Mouse (Mus musculus): ENCODE data around the gene Klhl31.

Gene Klhl31

DNA sequence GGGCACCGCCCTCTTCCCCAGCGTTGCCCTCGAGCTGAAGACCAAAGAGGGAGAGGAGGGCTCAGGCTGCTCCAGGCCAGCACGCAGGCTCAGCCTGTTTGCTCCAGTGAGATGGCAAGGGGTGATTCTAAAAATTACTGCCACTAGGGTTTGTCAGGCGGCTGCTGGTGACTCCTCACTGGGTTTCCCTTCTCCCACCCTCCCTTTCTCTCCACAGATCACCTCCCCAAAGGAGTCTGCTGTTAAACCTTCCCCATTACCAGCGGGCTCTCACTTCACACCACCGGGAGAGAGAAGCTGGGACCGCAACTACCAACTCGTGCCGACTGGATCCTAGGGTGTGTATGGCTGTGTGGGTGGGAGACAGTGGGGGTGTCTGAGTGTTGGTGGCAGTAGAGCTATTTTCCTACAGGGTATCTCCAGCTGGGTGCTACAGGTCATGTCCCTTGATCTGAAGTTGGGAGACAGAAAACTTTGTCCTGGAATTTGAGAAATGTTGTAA, at the start of gene Klhl31:
Gene Klhl31, plus strand, starts transcription at position 51 of the 502 bp plus-strand sequence.
- no peak for DNase-seq (ENCODE audit: low read depth, low spot score)

DNA sequence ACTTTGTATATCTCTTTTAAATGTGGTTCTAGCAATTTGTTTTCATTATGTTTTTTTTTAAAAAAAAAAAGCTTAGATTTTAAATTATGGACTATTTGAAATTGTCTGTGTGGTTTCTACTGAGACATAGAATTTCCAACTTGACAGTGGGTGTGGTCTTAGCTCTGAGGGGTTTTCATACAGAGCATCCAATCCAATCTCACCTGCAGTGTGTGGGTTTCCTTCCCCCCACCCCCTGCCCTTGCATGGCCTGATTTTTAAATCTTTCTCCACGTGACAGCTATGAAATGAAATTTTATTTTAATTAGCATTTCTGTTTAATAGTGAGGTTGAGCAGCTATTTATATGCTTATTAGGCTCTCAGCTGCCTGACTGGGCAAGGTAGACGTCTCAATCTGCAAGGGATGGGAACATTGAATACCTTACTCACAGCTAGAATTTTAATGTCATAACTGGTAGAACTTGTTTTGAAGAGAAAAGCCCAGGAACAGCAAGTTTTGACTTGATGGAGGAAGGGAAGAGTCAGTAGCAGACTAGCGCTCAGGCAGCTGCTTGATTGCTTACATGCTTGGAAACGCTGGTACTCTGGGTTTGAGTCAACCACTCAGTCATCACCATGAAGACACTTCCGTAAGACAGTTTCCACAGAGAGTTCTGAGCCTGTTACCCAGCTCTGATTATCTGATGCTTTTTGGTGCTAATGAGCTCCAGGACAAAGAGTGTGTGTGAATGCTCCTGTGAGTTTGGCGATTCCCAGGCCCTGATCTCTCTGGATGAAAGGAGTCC, 49.3 kb upstream of the Klhl31 start:
- peak; percentile 59 for DNase-seq (ENCODE audit: low read depth, low spot score)

DNA sequence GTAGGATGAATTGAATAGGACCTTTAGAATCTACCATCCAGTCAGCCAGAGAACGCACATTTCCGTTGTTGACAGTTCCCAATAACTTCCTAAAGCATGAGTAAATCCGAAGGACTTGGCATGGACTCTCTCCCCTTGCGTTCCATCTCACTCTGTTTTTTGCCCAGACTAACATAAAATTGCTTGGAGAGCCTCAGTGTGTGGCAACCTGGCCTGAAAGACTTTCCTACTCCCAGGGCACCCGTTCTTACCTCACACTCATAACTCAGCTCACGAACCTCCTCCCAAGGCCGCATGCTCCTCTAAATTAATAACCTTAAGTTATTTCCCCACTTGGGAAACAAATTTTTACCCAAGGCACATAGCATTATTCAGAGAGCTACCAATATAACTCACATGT, 48.7 kb upstream of the Klhl31 start:
- no peak for DNase-seq (ENCODE audit: low read depth, low spot score)

DNA sequence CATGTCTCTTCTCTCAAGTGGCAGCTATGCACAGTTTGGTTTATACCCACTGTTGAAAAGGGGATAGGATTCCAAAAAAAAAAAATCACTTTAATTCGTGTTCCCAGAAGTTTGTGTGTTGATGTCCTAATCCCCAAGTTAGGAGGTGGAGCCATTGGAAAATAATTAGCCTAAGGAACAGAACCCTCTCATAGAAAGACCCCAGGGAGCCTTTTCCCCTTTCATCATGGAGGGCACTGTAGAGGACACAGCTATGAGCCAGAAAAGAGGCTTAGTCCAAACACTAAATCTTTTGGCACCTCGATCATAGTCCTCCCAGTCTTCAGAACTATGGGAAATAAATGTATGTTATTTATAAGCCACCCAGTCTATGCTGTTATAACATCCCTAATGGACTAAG, 46.8 kb upstream of the Klhl31 start:
- no peak for DNase-seq (ENCODE audit: low read depth, low spot score)

DNA sequence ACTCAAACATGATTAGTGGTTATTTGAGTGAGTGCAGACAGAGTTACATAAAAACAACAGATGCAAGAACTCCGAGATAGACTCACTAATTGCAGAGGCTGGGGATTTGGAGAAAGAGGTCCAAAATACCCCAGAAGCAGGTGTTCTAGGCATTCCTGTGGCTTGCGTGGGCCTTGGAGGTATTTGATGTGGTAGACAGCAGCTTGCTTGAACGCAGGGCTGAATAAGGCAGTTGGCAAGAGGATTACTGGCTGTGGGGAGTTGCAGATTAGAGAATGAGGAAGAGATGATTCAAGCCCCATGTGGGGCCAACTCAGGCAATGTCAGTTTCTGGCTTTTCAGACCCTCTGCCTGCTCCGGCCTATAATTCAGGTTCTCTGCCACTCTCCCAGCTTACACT, 43.9 kb upstream of the Klhl31 start:
- DNase-seq (ENCODE audit: low read depth, low spot score) = no peak

DNA sequence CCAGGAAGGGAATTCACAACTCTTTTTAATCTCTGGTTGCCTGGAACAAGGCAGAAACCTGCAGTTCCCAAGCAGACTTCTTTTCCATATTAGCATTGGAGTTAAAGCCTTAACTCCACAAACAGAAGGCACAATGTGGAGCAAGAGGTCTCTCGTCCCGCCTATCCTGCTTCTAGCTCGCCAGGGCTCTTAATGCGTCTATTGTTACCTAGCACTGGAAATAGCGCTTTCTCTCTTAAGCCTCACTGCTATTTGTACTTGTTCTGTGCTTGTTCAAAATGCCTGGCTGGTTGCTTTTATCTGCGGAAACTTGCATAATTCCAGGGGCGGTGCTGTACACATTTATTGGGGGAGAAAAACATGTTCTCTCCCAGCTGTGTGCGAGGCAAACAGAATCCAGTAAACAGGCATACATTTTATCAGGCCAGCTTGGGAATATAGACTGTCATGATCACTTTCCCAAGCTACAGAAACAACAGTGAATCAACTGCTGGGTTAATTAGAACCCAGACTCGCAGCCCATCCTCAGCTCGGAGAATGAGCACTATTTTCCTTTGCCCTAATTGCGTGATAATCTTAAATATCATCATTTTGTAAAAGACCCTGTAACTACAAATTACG, 41.2 kb upstream of the Klhl31 start:
- DNase-seq (ENCODE audit: low read depth, low spot score) = no peak

DNA sequence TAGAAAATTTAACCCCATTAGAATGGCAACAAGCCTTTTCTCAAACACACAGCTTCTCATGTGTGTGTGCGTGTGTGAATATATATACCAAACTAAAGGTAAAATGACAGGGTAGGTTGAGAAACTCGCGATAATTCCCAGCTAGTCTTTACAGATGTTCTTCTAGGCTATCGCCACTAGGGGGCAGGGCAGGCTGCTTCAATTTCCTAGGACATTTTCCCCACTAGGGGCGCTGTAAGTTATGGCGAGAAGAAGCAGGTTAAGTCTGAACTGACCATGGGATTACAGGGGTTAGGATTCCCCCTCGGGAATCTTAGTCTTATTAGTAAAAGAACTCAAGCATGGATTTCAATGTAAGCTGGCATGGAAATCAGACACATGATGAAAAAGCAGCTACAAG, 39.9 kb upstream of the Klhl31 start:
- peak; percentile 74 for DNase-seq (ENCODE audit: low read depth, low spot score)

DNA sequence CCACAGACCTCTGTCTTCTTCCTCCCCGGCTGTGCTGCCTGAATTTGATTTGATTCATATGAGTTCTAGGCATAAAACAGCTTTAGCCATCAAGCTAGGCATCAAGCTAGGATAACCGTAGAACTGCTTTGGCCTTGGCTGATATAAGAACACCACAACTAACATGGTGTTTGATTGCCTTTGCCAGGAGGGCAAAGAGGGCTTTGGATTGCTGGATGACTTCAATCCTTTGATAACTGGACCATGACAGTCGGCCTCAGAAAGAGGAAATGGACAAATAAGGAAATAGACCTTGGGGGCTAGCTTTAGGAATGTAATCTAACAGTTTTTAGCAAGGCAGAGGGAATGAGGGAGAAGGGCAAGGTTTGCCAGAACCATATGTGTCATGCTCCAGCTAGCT, 37.7 kb upstream of the Klhl31 start:
- DNase-seq (ENCODE audit: low read depth, low spot score) = no peak

DNA sequence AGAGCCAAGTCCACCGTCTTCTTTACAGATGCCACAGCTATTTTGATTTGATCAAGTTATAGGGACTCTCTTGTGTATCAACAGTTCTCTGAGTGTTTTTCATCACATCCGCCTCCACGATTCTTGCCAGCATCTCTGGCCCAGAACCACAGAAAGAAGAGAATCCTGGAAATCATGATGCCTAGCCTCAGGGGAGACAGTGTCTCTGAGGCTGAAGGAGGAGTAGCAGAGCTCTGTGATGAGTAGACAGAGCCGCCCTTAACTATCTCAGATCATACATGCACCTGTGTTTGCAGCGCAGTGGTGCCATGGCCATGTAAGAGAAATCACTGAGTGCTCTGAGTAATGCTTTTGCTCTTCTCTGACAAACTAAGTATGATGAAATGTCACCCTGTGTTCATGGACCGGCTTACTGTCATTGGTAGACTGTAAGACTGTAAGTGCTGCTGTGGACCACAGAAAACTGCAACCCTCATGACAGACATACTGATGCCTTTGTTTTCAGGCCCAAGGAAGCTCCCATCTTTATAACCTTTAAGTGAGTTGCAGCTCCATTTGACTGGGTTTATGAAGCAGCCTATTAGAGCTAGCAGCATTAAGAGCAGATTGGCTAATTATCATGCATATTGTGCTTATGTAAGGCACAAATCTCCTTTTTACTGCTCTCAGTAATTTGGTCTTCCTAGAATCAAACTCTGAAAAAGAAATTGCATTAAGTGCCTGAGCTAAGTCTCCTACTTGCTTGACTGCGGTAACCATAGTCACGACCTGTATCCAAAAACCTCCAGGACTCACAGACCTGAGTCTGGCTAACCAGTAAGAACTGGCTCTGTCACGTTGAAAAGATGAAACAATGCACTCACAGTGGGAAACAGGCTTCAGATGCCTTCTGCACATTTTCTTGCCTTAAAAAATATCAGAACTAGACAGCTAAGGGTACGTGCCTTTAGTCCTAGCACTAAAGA, 33.7 kb upstream of the Klhl31 start:
- DNase-seq (ENCODE audit: low read depth, low spot score) = no peak

DNA sequence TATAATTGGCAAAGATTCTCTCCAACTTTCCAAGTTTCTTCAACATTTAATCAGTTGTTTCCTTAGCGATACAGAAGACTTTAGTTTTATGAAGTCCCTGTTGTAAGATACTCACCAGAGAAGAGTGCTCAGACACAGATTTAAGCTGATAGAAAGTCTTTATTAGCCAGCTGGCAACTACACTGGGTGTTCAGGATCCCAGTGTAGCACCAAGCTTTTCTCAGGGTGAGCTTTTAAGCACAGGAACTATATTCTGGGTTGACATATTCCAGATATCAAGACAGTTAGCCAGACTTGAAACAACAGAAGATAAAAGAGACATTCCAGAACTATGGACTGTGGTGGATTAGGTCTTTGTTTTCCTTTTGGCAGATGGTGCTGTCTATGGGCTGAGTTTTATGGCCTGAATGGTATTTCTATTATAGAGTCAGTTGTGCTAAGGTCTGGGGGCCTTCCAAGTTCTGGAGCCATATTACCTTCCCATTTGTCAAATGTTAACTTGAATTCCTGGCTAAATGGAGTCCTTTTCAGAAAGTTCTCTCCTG, 32.3 kb upstream of the Klhl31 start:
- DNase-seq (ENCODE audit: low read depth, low spot score) = no peak

DNA sequence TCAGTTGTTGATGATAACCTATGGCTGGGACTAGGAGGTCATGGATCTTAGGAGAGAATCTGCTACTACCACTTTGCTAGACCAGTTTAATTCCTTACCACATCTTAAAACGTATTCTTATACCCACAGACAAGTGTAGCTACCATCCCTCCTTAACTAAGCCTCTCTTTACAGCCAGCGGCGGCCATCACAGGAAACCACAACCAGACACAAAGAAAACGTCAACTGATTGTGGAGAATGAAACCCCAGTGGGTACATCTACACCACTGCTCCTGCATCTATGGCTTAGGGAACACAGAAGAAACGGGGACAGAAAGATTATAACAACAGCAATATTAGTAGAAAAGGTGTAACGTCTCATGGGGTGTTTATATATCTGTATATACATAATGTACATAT, 29.0 kb upstream of the Klhl31 start:
- no peak for DNase-seq (ENCODE audit: low read depth, low spot score)

DNA sequence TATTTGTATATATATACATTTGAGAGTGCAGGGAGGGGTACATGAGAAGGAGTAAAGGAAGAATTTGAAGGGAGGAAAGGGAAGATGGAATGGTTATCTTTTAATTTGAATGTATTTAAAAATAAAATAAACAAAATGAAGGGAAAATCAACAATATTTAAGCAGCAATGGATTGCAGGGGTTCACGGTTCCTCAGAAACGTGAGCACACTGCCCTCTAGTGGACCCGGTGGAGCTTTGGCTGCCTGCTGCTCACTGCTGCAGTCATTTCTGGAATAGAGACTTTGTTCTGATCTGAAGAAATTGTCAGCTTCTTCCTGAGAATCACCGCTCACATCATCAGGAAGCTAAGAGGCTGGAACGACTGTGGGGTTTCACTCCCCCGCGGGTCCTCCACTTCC, 28.5 kb upstream of the Klhl31 start:
- peak; percentile 60 for DNase-seq (ENCODE audit: low read depth, low spot score)

DNA sequence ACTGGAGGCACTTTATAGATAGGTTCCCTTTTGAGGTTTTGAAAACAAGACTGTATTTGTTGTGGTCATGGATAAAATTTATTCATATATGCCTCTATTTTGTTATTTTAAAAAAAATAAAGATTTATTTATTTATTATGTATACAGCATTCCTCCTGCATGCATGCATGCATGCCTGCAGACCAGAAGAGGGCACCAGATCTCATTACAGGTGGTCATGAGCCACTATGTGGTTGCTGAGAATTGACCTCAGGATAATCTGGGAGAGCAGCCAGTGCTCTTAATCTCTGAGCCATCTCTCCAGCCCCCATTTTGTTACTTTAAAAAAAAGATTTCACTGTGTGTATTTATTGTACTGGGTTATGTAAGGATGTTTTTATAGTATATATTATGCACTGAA, 25.5 kb upstream of the Klhl31 start:
- DNase-seq (ENCODE audit: low read depth, low spot score) = peak; percentile 37

DNA sequence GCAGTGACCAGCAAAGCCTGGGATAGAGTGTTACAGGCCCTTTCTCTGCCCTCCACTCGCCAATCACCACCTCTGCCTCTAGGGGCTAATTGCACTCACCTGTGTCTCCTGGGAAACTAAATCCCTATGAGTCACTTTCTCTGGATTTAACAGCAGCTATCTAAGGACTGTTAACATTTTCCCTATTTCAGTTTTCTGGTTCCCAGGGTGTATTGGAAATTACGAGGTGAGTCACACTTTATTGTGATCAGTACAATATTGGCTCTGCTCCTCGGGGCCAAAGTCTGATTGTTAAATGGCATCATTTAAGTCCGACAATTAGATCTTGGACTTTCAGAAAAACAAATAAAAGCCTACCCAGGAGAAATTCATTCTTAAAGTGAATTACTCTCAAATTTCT, 24.0 kb upstream of the Klhl31 start:
- DNase-seq (ENCODE audit: low read depth, low spot score) = no peak

DNA sequence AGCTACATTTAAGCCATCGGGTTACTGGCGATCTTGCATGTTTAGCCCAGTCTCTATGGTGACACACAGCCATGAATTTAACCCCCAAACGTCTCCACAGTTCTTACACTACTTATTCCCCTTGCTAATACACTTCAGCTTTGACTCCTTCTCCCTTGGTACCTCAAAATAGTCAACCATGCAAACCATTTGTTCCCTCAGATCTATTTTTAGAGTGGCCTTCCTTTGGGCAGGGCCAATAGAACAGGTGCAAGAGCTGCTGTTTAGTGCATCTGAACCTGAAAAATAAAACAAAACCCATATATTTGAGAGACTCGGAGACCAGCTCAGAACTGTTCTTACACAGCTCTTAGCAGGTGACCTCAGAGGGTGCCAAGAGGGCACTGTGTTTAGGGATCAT, 20.4 kb upstream of the Klhl31 start:
- DNase-seq (ENCODE audit: low read depth, low spot score) = peak; percentile 7

DNA sequence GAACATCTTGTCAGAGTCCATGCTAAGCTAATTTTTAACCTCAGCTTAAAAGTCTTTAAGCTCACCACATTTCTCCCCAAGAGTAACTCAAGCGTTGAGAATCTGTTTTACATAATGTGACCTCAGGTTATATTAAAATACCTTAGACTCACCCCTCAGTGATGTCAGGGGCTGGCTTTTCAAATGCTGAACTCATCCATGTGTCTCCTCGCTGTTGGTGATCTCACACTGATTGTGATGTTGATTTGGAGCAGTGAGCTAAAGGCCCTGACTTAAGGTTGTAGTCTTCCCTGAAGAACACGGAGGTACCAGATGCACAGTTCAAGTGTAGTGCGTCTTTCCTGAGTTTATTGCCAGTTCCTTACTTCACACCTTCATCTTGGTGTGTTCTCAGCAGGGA, 19.5 kb upstream of the Klhl31 start:
- peak; percentile 26 for DNase-seq (ENCODE audit: low read depth, low spot score)

DNA sequence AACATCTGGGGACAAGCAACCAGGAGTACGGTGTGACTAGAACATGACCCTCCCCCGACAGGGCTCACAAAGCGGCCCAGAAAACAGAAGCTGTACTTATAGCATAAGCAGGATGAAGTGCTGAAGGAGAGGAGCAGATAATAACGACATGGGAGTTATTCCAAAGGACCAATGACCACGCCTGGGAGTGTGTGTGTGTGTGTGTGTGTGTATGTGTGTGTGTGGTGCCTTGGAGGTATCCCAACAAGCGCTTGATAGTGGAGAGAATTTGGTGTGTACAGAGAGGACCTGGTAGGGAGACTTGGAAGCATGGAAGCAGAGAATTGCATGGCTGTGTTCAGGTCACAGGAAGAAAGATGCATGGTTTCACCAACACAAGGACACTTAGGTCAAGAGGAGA, 18.5 kb upstream of the Klhl31 start:
- no peak for DNase-seq (ENCODE audit: low read depth, low spot score)

DNA sequence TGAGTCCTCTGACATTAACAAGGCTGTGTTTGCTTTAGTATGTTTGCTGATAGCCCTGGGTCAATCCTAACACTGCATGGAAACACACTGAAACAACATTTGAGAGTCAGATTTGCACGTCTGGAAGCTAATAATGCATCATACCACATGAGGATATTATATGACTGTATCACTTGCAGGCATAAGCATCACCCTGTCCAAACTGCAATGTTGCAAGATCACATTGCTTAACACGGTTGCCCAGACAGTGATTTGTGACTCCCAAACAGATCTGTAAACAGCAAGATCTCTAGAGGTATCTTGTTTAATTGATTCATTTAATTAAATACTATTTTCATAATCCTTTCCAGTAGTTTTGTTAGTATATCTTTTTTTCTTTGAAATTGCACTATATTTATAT, 17.9 kb upstream of the Klhl31 start:
- DNase-seq (ENCODE audit: low read depth, low spot score) = no peak

DNA sequence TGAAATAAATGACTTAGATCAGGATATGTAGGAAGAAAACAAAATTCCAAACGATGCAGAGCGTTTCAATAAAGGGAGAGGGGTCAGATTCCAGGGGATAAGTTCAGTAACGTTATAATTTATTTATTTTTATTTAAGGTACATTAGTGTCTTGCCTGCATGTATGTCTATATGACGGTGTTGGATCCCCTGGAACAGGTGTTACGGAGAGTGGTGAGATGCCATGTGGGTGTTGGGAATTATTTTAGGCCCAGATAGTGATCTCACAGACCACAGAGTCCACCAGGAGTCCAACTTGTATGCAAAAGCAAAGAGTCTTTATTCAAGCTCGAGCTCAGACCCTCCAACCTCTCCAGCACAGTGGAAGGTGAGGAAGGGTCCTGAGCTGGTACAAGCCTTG, 16.2 kb upstream of the Klhl31 start:
- no peak for DNase-seq (ENCODE audit: low read depth, low spot score)

DNA sequence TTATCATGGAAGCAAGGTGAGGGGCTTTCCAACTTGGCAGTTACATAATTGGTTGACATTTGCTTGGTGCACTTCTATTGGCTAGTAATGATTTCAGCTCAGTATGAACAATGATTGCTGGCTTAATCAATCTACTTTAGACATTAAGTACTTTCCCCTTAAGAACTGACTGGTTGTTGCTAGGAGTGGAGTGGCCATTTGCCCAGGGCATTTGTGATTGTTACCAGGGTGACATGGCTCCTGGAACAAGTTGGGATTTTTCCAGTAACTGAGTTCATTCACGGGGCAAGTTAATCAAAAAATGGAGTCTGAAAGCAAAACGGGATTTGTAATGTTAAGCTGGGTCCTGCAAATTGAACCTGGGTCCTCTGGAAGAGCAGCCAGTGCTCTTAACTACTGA, 15.8 kb upstream of the Klhl31 start:
- DNase-seq (ENCODE audit: low read depth, low spot score) = no peak

DNA sequence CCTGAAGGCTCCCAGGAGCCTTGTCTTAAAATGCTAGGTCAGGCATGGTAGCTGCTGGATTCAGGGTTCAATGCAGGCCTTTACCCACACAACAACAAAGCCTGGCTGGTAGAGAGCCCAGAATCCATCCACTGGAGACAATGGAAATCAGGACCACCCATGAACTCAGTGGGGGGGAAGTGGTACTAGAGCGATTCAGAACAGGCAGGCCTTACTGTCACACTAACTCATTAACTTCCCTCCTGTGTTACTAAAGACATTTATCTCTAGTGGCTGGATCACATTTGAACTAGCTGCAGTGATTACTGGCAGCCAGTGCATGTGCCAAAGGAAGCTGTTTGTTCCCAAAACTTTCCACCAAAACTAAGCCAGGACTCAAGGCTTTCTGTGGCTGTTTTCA, 13.4 kb upstream of the Klhl31 start:
- no peak for DNase-seq (ENCODE audit: low read depth, low spot score)
